Mouse (Mus musculus): ENCODE results near the gene Adamtsl5. TPM values are rescaled to one million over a fixed set of nuclear protein-coding genes. Genes with fewer than 3 reads are reported as not detected.

Adamtsl5 gene
- polyA plus RNA-seq, 1 experiment from 2014 or later, result 12.2 TPM

GRCm38 (mm10) chr10:80323261-80324119 is 24.7 kb downstream of the Adamtsl5 start:
- peak; percentile 45 for ATAC-seq (ENCODE audit: low FRiP score, low TSS enrichment)

DNA sequence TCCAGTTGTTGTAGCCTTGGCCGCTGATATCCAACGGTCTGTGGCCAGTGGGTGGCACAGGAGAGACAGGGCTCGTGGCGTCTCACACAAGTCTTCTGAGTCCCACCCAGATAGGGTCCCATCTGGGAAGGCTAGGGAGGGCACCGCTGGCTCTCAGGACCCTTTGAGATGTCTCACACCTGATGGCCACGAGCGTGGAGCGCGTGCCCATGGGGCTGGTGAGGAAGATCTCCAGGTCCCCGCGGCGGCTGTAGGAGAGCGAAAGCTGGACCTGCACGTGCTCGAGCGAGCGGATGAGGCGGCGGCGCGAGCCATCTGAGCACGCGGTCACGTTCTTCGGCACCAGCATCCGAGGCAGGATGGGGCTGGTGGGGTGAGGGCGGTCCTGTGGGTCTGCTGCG is 25.4 kb downstream of the Adamtsl5 start:
- H3K27me3 ChIP-seq (ENCODE audit: control insufficient read depth, insufficient read depth, low read length), result no peaks in the 10 kb centered on the region
- no peaks in the 10 kb centered on the region for H3K9me3 ChIP-seq (ENCODE audit: control insufficient read depth, low read length)
- no peak for DNase-seq (ENCODE audit: low spot score)
- WGBS, result 4% methylated on average over 28 of the region's 28 CpGs
- H3K4me2 ChIP-seq (replicated peaks; ENCODE audit: low read depth), result peak overlapping the region; percentile 97
- peaks cover 8% of the 10 kb centered on the region; the same call in 1 of the 2 replicates for H3K4me1 ChIP-seq (replicated peaks; ENCODE audit: control insufficient read depth, insufficient read depth)
- peak overlapping the region; percentile 59 for H3K9ac ChIP-seq (ENCODE audit: low read length)
- peaks cover 6% of the 10 kb centered on the region; the same call in 1 of the 2 replicates for H3K36me3 ChIP-seq (ENCODE audit: control insufficient read depth, insufficient read depth, low read length)
- H3K4me3 ChIP-seq (ENCODE audit: low read depth, low read length), result peak overlapping the region; percentile 56
- ATAC-seq (ENCODE audit: low FRiP score, low TSS enrichment), result no peak
- TF ChIP-seq EP300 (optimal IDR thresholded peaks at IDR 0.05) (no peak), CTCF (IDR thresholded peaks at IDR 0.05; ENCODE audit: low read depth) (peak; percentile 27)
- H3K27ac ChIP-seq (replicated peaks), result no peak overlapping the region

More at GRCm38 (mm10) chr10:80323261-80324119, 24.7 kb downstream of the Adamtsl5 start:
- Histone ChIP-seq H3K4me3 (ENCODE audit: low read depth, low read length) (peak overlapping the region; percentile 56), H3K4me1 (replicated peaks; ENCODE audit: control insufficient read depth, insufficient read depth) (peaks cover 8% of the 10 kb centered on the region; the same call in 1 of the 2 replicates), H3K4me2 (replicated peaks; ENCODE audit: low read depth) (peak overlapping the region; percentile 97), H3K27me3 (ENCODE audit: control insufficient read depth, insufficient read depth, low read length) (no peaks in the 10 kb centered on the region), H3K9ac (ENCODE audit: low read length) (peak overlapping the region; percentile 59), H3K36me3 (ENCODE audit: control insufficient read depth, insufficient read depth, low read length) (peaks cover 6% of the 10 kb centered on the region; the same call in 1 of the 2 replicates), H3K27ac (replicated peaks) (peak overlapping the region; percentile 18; the same call in 1 of the 2 replicates), H3K9me3 (ENCODE audit: control insufficient read depth, low read length) (no peaks in the 10 kb centered on the region)
- peak; percentile 82 for DNase-seq (ENCODE audit: low spot score)
- no peak for TF ChIP-seq CTCF (IDR thresholded peaks at IDR 0.05; ENCODE audit: low read depth)
- TF ChIP-seq EP300 (optimal IDR thresholded peaks at IDR 0.05), result no peak
- 3% methylated on average over 26 of the region's 46 CpGs for WGBS

DNA sequence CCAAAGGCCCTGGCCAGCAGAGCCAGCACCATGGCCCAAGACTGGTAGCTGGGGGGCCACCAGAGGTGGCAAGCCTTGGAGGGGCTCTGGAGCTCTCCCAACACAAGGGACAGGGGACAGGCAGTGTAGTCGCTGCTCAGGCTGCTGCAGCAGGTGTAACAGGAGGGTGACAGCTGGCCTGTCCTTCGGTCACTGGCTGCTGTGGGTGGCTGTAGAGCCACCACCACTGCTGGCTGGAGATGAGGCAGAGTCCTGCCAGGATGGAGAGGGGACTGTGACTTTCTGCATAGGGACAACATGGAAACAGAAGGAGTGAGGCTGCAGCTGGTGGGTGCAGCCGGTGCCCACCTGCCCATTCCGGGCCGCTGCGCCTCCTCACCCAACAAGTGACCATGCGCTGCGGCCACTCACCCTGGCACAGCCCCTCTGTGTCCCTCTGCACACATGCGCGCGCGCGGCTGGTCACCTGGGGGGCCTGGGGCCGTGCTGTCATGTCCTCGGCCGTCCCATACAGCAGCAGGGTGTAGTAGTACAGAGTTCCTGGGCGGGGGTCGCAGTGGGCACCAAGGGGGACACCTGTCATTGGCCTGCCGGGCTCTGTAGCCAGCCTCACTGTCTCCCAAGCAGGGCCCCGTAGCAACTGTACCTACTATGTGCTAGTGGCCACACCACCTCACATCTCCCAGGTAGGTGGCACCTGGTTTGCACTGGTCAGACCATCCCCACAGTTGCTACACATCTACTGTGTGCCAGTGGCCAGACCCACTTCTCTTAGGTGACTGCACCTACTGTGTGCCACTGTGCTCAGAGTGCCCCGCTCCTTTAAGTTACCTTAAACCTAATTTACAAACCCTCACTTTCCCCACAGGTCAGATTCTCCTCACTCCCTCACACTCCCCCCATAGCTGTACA is 26.3 kb downstream of the Adamtsl5 start:
- TF ChIP-seq EP300 (optimal IDR thresholded peaks at IDR 0.05) (no peak), CTCF (IDR thresholded peaks at IDR 0.05; ENCODE audit: low read depth) (no peak)
- Histone ChIP-seq H3K4me1 (replicated peaks; ENCODE audit: control insufficient read depth, insufficient read depth) (peaks cover 8% of the 10 kb centered on the region; the same call in 1 of the 2 replicates), H3K27ac (replicated peaks) (no peak overlapping the region), H3K4me2 (replicated peaks; ENCODE audit: low read depth) (no peak overlapping the region), H3K4me3 (ENCODE audit: low read depth, low read length) (no peak overlapping the region), H3K9me3 (ENCODE audit: control insufficient read depth, low read length) (no peaks in the 10 kb centered on the region), H3K9ac (ENCODE audit: low read length) (peak overlapping the region; percentile 59; the same call in 1 of the 2 replicates), H3K27me3 (ENCODE audit: control insufficient read depth, insufficient read depth, low read length) (no peaks in the 10 kb centered on the region), H3K36me3 (ENCODE audit: control insufficient read depth, insufficient read depth, low read length) (peaks cover 8% of the 10 kb centered on the region; the same call in 1 of the 2 replicates)
- DNase-seq (ENCODE audit: low spot score) (no peak), ATAC-seq (ENCODE audit: low FRiP score, low TSS enrichment) (no peak)
- 94% methylated on average over 14 of the region's 21 CpGs for WGBS

GRCm38 (mm10) chr10:80321014-80321669 is 27.1 kb downstream of the Adamtsl5 start:
- peaks cover 8% of the 10 kb centered on the region; the same call in 1 of the 2 replicates for H3K36me3 ChIP-seq (ENCODE audit: control insufficient read depth, insufficient read depth, low read length)
- H3K27ac ChIP-seq (replicated peaks), result no peak overlapping the region
- ATAC-seq (ENCODE audit: low FRiP score, low TSS enrichment) (no peak), DNase-seq (ENCODE audit: low spot score) (no peak)
- no peak overlapping the region for H3K4me2 ChIP-seq (replicated peaks; ENCODE audit: low read depth)
- no peak overlapping the region for H3K4me3 ChIP-seq (ENCODE audit: low read depth, low read length)
- TF ChIP-seq CTCF (IDR thresholded peaks at IDR 0.05; ENCODE audit: low read depth), result no peak
- no peak for TF ChIP-seq EP300 (optimal IDR thresholded peaks at IDR 0.05)
- no peaks in the 10 kb centered on the region for H3K27me3 ChIP-seq (ENCODE audit: control insufficient read depth, insufficient read depth, low read length)
- H3K9ac ChIP-seq (ENCODE audit: low read length), result no peak overlapping the region
- H3K4me1 ChIP-seq (replicated peaks; ENCODE audit: control insufficient read depth, insufficient read depth), result peaks cover 8% of the 10 kb centered on the region; the same call in 1 of the 2 replicates
- WGBS, result 67% methylated on average over 6 of the region's 6 CpGs
- H3K9me3 ChIP-seq (ENCODE audit: control insufficient read depth, low read length), result no peaks in the 10 kb centered on the region

DNA sequence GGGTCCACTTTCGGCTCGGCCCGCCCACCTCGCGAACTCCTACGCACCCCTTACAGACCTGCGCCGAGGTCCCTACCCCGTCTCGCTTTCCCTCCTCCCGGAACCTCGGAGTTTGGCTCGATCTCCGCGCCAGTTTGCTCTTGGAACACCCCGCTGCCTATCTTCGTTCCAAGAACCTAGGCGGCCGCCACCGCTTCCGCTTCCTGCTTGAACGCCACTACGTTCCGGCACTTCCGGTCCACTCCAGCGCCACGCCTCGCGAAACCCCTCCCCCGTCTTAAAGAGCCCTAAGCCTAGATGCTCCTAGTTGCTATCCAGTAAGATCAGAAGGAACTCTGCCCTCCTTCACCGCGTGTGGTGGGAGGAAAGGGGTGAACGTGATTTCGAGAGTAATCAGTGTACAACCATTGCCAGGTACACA is 27.9 kb downstream of the Adamtsl5 start, which contains the start of gene 2310011J03Rik:
Gene 2310011J03Rik, minus strand, starts transcription at position 198 of the 421 bp plus-strand sequence.
- Histone ChIP-seq H3K27ac (replicated peaks) (peak within 1 kb of the TSS; percentile 86), H3K9ac (ENCODE audit: low read length) (peak within 1 kb of the TSS; percentile 86), H3K4me3 (ENCODE audit: low read depth, low read length) (peak within 1 kb of the TSS; percentile 76), H3K27me3 (ENCODE audit: control insufficient read depth, insufficient read depth, low read length) (no peaks in the 10 kb centered on the region), H3K36me3 (ENCODE audit: control insufficient read depth, insufficient read depth, low read length) (peaks cover 8% of the 10 kb centered on the region; the same call in 1 of the 2 replicates), H3K9me3 (ENCODE audit: control insufficient read depth, low read length) (no peaks in the 10 kb centered on the region), H3K4me1 (replicated peaks; ENCODE audit: control insufficient read depth, insufficient read depth) (peaks cover 8% of the 10 kb centered on the region; the same call in 1 of the 2 replicates), H3K4me2 (replicated peaks; ENCODE audit: low read depth) (peak within 1 kb of the TSS; percentile 85)
- peak; percentile 94 for DNase-seq (ENCODE audit: low spot score)
- peak; percentile 57 for ATAC-seq (ENCODE audit: low FRiP score, low TSS enrichment)
- WGBS, result under 1% methylated on average over 32 of the region's 34 CpGs
- no peak for TF ChIP-seq EP300 (optimal IDR thresholded peaks at IDR 0.05)
- no peak for TF ChIP-seq CTCF (IDR thresholded peaks at IDR 0.05; ENCODE audit: low read depth)
